Mouse (Mus musculus) spleen, adult 2 months (tissue): ENCODE results near the gene Fbxl13. TPM values are rescaled to one million over a fixed set of nuclear protein-coding genes. Genes with fewer than 3 reads are reported as not detected.

ENCODE experiments used
- DNase-seq, 2 experiments: peaks; one replicate each; pipeline versions ENCODE4 v3.0.0 to v3.0.0-alpha.2; 2012 to 2021; ENCODE audit warnings: low spot score in 2 of 2, low read depth in 1 of 2
- H3K27ac ChIP-seq: fragments of 200-500 bp; 2 replicates; pipeline ENCODE4 v1.5.1; 2012; ENCODE audit warnings: low read length, inconsistent platforms; ENCODE audit not compliant: insufficient read depth
- H3K27me3 ChIP-seq: fragments of 200-500 bp; 2 replicates; pipeline ENCODE4 v1.6.1; 2012; ENCODE audit warnings: mild to moderate bottlenecking, moderate library complexity, low read length, inconsistent platforms; ENCODE audit not compliant: control insufficient read depth, insufficient read depth
- H3K36me3 ChIP-seq: fragments of 200-500 bp; 2 replicates; pipeline ENCODE4 v1.6.1; 2012; ENCODE audit warnings: mild to moderate bottlenecking, low read length, inconsistent platforms; ENCODE audit not compliant: control insufficient read depth, insufficient read depth
- H3K4me1 ChIP-seq: fragments of 200-500 bp; 2 replicates; pipeline ENCODE4 v1.6.1; 2011; ENCODE audit warnings: inconsistent platforms; ENCODE audit not compliant: control insufficient read depth, insufficient read depth, insufficient read length
- H3K4me3 ChIP-seq: fragments of 200-500 bp; 2 replicates; pipeline ENCODE4 v1.5.1; 2011; ENCODE audit warnings: mild to moderate bottlenecking, inconsistent platforms; ENCODE audit not compliant: insufficient read depth, insufficient read length; ENCODE audit errors: extremely low read depth
- CTCF ChIP-seq: fragments of 200-500 bp; IDR thresholded peaks from 2 replicates; pipeline ENCODE4 v1.5.1; 2011; ENCODE audit warnings: mild to moderate bottlenecking, inconsistent platforms; ENCODE audit not compliant: insufficient read depth, insufficient read length, insufficient replicate concordance; ENCODE audit errors: extremely low read depth
- POLR2A ChIP-seq: fragments of 200-500 bp; IDR thresholded peaks from 2 replicates; pipeline ENCODE4 v1.6.1; 2011; ENCODE audit warnings: low read depth, low read length, inconsistent platforms
- WGBS: fragments of 180-500 bp; shearing (Covaris S2); methylation state at CpG from one replicate; pipeline ENCODE4 v1.1.7; 2018; 5-methylcytosine and 5-hydroxymethylcytosine counted together
- polyA plus RNA-seq: library from polyadenylated mRNA; depleted of rRNA; stranded (reverse); fragments of >200 nt; gene quantifications from 2 replicates; pipeline ENCODE4 v1.2.3, GENCODE M21; 2012

The Fbxl13 gene
- polyA plus RNA-seq, 1 experiment, result 0.07 TPM

DNA sequence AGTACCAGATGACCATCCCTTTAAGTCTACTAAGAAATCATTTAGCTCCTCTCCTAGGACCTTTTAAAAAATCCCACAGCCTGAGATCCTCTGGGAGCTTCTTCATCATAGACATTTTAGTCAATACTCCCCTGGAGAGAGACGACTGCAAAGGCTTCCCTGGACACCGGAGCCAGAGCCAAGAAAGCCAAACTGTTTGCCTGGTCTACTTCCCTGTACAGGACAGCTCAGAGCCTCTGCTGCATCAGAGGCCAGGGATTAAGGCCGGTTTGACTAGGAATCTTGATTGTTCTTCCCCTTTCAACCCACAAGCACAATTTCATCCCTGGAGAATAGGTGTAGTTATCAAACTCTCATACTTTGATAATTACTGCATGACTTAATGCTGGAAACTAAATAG lies 148.6 kb downstream of the Fbxl13 start:
- Histone ChIP-seq H3K4me1 (no peaks in the 10 kb centered on the region), H3K27ac (no peak overlapping the region), H3K27me3 (no peaks in the 10 kb centered on the region), H3K4me3 (no peak overlapping the region), H3K36me3 (no peaks in the 10 kb centered on the region)
- no peak for DNase-seq
- WGBS, result 89% methylated on average over 3 of the region's 3 CpGs
- no peak for TF ChIP-seq CTCF
- no peak for TF ChIP-seq POLR2A

DNA sequence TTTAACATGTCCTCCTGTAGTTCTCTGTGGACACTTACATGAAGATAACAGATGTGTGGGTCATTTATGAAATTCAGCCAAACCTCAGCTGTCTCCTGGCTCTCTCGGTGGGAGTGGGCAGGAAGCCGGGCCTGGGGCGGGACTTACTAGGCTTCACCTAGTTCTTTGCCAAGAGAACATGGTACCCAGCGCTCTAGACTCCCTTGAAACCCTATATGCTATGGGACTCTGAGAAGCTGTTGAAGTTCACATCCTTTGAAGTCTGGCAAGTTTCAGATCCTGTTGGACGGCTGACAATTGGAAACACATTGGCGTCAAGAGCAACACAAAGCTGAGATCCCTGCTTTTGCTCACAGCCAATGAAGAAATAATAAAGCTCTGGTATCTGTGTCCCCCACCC lies 149.1 kb downstream of the Fbxl13 start:
- no peak overlapping the region for H3K4me3 ChIP-seq
- no peak overlapping the region for H3K27ac ChIP-seq
- no peak for TF ChIP-seq POLR2A
- no peak for TF ChIP-seq CTCF
- no peaks in the 10 kb centered on the region for H3K4me1 ChIP-seq
- no peak for DNase-seq
- no peaks in the 10 kb centered on the region for H3K36me3 ChIP-seq
- WGBS, result 77% methylated on average over 6 of the region's 6 CpGs
- H3K27me3 ChIP-seq, result no peaks in the 10 kb centered on the region

DNA sequence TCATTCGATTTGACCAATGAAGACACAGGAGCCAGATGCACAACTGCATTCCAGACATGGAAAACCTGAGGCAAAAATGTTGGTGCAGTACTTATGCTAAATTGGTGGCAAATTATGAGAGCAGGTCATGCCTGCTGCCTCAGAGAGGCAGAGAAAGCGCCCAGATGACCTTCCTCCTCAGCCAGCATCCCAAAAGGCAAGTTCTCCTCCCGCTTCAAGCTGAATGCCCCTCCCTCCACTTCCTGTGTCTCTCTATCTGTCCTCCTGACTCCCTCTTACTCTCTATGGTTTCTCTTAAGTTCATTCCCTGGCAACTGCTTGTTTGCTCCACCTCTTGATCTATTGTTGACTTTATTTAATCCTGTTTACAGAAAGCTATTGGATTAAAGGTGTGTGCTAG lies 150.7 kb downstream of the Fbxl13 start:
- Histone ChIP-seq H3K4me1 (no peaks in the 10 kb centered on the region), H3K27ac (no peak overlapping the region), H3K4me3 (no peak overlapping the region), H3K27me3 (no peaks in the 10 kb centered on the region), H3K36me3 (no peaks in the 10 kb centered on the region)
- 57% methylated on average over 3 of the region's 3 CpGs for WGBS
- TF ChIP-seq CTCF, result no peak
- TF ChIP-seq POLR2A, result no peak
- no peak for DNase-seq

DNA sequence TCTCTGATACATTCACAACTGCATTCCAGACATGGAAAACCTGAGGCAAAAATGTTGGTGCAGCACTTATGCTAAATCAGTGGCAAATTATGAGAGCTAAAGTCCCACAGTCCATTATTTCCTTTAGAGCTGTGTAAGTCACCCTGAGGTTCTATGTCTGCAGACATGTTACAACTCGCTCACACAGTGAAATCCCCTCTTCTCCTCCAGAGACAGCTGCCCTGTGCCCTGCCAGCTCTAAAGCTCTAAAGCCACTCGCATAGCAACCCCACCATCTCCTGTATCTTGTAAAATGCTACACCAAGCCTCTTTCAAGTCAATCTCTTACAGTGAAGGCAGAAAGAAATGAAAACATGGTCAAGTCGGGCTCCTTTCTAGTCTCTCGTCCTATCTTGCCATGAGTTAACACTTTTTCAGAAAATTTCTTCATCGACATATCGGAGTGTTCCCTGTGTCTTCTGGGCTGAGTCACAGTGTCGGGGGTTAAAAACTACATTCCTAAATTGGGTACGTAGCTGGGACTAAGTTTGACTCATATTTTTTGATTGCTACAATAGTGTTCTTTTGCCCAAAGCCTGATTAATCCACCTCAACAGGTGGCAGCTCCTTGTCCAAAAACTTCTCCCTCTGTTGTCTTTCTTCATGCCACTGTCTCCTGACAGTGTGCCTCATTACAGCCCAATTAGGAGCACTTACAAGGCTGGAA lies 152.0 kb downstream of the Fbxl13 start:
- 88% methylated on average over 8 of the region's 8 CpGs for WGBS
- DNase-seq, result no peak
- no peaks in the 10 kb centered on the region for H3K36me3 ChIP-seq
- TF ChIP-seq POLR2A (no peak), CTCF (no peak)
- H3K27ac ChIP-seq, result no peak overlapping the region
- H3K4me1 ChIP-seq, result no peaks in the 10 kb centered on the region
- no peaks in the 10 kb centered on the region for H3K27me3 ChIP-seq
- H3K4me3 ChIP-seq, result no peak overlapping the region

DNA sequence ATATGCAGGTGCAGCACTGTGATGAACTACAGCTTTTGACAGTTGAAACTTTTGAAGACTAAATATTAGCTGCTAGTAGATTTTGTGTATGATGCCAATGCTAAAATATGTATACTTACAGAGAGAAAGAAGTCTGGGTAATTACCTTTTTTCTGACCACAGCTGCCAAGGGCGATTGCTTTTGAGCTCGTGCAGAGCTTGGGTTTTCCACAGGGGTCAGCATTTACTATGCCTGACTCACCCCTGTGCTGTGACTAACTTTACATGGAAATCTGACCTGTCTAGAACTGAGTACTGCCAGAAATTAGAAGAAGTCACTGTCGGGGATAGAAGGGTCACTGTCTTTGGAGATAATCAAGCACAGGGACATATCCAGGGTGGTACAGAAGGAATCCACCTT lies 153.2 kb downstream of the Fbxl13 start:
- DNase-seq, result no peak
- WGBS, result 92% methylated on average over 3 of the region's 3 CpGs
- Histone ChIP-seq H3K27me3 (no peaks in the 10 kb centered on the region), H3K4me1 (no peaks in the 10 kb centered on the region), H3K36me3 (no peaks in the 10 kb centered on the region), H3K4me3 (no peak overlapping the region), H3K27ac (no peak overlapping the region)
- TF ChIP-seq CTCF (no peak), POLR2A (no peak)

DNA sequence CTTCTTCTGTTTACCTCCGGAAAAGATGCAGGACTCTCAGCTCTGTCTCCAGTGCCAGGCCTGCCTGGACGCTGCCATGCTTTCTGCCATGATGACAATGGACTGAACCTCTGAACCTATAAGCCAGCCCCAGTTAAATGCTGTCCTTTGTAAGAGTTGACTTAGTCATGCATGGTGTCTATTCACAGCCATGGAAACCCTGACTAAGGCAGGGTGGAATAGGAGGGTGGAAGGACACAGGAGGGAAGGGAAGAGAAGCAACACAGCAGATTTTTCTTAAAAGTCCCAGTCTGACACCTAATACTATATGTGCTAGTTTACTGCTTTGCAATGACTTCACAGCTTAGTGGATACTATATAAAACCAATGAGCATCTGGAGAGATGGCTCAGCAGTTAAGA lies 154.0 kb downstream of the Fbxl13 start:
- no peak overlapping the region for H3K4me3 ChIP-seq
- WGBS, result 85% methylated on average over 2 of the region's 2 CpGs
- H3K36me3 ChIP-seq, result no peaks in the 10 kb centered on the region
- H3K27me3 ChIP-seq, result no peaks in the 10 kb centered on the region
- no peak overlapping the region for H3K27ac ChIP-seq
- TF ChIP-seq POLR2A (no peak), CTCF (no peak)
- no peaks in the 10 kb centered on the region for H3K4me1 ChIP-seq
- DNase-seq, result no peak

DNA sequence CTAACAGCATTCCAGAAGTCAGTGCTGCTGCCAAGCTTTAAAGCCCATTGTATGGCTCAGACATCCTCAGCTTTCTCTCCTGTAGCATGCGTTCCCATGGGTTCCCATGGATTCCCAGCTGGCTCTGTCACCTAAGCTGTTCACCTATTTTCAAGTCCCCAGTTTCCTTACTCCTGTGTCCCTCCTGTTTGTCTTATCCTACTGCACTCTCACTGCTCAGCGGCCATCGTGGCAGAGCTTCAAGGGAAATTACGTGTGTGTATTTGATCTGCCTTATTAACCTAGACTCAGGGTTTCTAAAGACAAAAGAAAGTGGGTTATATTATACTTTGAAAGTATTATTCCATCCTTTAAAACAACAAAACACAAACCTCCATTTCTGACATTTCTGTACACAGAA lies 156.3 kb downstream of the Fbxl13 start:
- Histone ChIP-seq H3K27me3 (no peaks in the 10 kb centered on the region), H3K4me3 (no peak overlapping the region), H3K4me1 (no peaks in the 10 kb centered on the region), H3K27ac (no peak overlapping the region), H3K36me3 (no peaks in the 10 kb centered on the region)
- WGBS, result 93% methylated on average over 4 of the region's 4 CpGs
- TF ChIP-seq POLR2A, result no peak
- DNase-seq, result no peak
